Mouse (Mus musculus): ENCODE measurements around the gene Idi2. TPM values are rescaled to one million over a fixed set of nuclear protein-coding genes. Genes with fewer than 3 reads are reported as not detected.
"Not testable (repeated sequence)": the region's sequence is repeated elsewhere in the genome, so short reads cannot be mapped to it uniquely, and the experiment has no call there.

The Idi2 gene
- polyA plus RNA-seq, 1 experiment from 2014 or later = not detected

DNA sequence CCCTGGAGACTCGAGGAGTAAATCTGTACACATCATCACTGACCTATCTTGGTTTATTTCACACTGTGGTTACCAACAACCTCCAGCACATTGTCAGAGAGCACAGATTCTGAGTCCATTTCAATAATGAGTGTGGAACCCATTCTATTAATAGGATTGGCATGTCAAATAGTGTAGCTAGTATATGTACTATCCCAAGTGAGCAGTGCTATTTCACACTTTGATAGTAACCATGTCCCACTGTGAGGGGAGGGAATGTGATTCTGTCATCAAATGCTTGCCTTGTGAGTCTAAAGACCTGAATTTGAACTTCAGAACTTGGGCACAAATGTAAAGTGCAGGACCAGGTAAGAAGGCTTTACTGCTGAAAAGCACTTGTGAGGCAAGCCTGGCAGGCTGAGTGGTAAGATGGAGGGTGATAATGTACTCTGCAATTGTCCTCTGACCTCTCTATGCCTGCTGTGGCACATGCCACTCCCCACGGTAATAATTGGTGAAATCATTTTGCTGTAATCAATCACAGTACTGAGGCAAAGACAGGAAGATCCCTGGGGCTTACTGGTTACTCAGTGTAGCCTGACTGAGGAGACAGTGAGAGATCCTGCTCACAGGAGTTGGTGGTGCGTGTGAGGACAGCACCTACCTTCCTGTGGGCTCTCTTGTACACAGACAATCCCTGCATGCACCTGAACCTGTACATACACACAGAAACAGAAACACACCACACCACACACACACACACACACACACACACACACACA is 8.6 kb downstream of the Idi2 start:
- not testable (repeated sequence) for H3K27ac ChIP-seq; H3K4me2 ChIP-seq (replicated peaks); H3K27me3 ChIP-seq; H3K9ac ChIP-seq; H3K4me3 ChIP-seq; H3K36me3 ChIP-seq; H3K4me1 ChIP-seq; ATAC-seq (ENCODE audit: low FRiP score); H3K9me3 ChIP-seq (replicated peaks)
- WGBS = 61% methylated on average over 3 of the region's 3 CpGs

DNA sequence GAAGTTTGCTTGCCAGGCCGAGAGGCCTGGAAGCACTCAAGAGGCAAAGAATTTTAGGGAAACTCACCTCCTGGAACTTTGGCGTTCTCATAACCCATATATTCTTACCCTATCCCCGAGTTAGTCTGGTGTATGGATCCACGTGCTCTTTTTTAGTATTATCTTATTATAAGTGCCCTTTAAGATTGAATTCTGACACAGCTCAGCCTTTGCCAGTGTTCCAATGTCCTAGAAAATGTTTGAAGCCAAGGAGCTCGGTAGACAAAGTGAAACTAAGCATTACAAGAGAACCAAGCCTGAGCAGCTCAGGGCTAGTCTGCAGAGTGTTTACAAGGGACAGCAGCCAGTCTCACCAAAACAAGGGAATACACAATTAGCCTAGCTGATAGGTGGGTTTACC is 9.6 kb downstream of the Idi2 start:
- not testable (repeated sequence) for H3K4me3 ChIP-seq; H3K4me1 ChIP-seq; H3K9me3 ChIP-seq (replicated peaks); H3K9ac ChIP-seq; H3K27ac ChIP-seq; H3K4me2 ChIP-seq (replicated peaks); H3K36me3 ChIP-seq; H3K27me3 ChIP-seq; ATAC-seq (ENCODE audit: low FRiP score)
- WGBS = 38% methylated on average over 5 of the region's 5 CpGs

- H3K4me3 ChIP-seq = no peak overlapping the region
- H3K4me1 ChIP-seq = no peaks in the 10 kb centered on the region
- peaks cover 26% of the 10 kb centered on the region for H3K36me3 ChIP-seq
- no peak overlapping the region for H3K27ac ChIP-seq
- ATAC-seq (ENCODE audit: low FRiP score) = no peak
- 93% methylated on average over 5 of the region's 5 CpGs for WGBS
- no peaks in the 10 kb centered on the region for H3K9me3 ChIP-seq (replicated peaks)
- H3K9ac ChIP-seq = no peak overlapping the region
- no peak overlapping the region for H3K4me2 ChIP-seq (replicated peaks)
- no peaks in the 10 kb centered on the region for H3K27me3 ChIP-seq
Observed at GRCm38 (mm10) chr13:8965224-8965623, 12.6 kb downstream of the Idi2 start.

- peaks cover 41% of the 10 kb centered on the region for H3K36me3 ChIP-seq
- no peak overlapping the region for H3K27ac ChIP-seq
- H3K4me2 ChIP-seq (replicated peaks) = no peak overlapping the region
- H3K4me1 ChIP-seq = no peaks in the 10 kb centered on the region
- ATAC-seq (ENCODE audit: low FRiP score) = no peak
- no peak overlapping the region for H3K4me3 ChIP-seq
- no peaks in the 10 kb centered on the region for H3K9me3 ChIP-seq (replicated peaks)
- 94% methylated on average over 8 of the region's 8 CpGs for WGBS
- no peak overlapping the region for H3K9ac ChIP-seq
- no peaks in the 10 kb centered on the region for H3K27me3 ChIP-seq
Observed at GRCm38 (mm10) chr13:8967742-8968141, 15.1 kb downstream of the Idi2 start.

GRCm38 (mm10) chr13:8972369-8972768 is 19.7 kb downstream of the Idi2 start:
- Histone ChIP-seq H3K9ac (no peak overlapping the region), H3K9me3 (replicated peaks) (no peaks in the 10 kb centered on the region), H3K4me2 (replicated peaks) (no peak overlapping the region), H3K36me3 (peaks cover 79% of the 10 kb centered on the region), H3K27me3 (no peaks in the 10 kb centered on the region), H3K4me3 (no peak overlapping the region), H3K27ac (no peak overlapping the region), H3K4me1 (no peaks in the 10 kb centered on the region)
- ATAC-seq (ENCODE audit: low FRiP score) = no peak

- ATAC-seq (ENCODE audit: low FRiP score) = no peak
- H3K36me3 ChIP-seq = peaks cover 81% of the 10 kb centered on the region
- no peaks in the 10 kb centered on the region for H3K27me3 ChIP-seq
- no peak overlapping the region for H3K4me3 ChIP-seq
- no peak overlapping the region for H3K9ac ChIP-seq
- H3K4me2 ChIP-seq (replicated peaks) = no peak overlapping the region
- 97% methylated on average over 3 of the region's 3 CpGs for WGBS
- H3K9me3 ChIP-seq (replicated peaks) = no peaks in the 10 kb centered on the region
- no peaks in the 10 kb centered on the region for H3K4me1 ChIP-seq
- no peak overlapping the region for H3K27ac ChIP-seq
Observed at GRCm38 (mm10) chr13:8972972-8973371, 20.3 kb downstream of the Idi2 start.

DNA sequence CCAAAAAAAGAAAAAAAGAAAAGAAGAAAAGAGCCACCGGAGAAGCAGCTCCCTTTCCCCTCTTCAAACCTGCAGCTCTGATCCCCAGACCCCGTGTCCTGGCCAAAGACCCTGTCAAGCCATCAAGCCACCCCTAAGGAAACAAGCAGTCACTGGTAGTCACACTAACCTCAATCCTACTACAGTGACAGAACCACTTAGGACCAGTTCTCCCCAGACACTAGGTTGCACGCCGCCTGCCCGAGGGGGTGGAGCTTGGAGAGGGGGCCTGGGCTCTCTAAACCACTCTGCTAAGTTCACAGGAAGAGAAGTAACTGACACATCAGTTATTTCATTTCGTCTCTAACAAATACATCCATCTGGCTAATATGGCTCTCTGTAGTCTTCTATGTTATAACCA is 39.6 kb downstream of the Idi2 start:
- Histone ChIP-seq H3K27ac (no peak overlapping the region), H3K27me3 (no peaks in the 10 kb centered on the region), H3K4me1 (peaks cover 12% of the 10 kb centered on the region), H3K4me3 (no peak overlapping the region), H3K4me2 (replicated peaks) (no peak overlapping the region), H3K36me3 (peaks cover 41% of the 10 kb centered on the region), H3K9ac (no peak overlapping the region), H3K9me3 (replicated peaks) (no peaks in the 10 kb centered on the region)
- WGBS = 91% methylated on average over 6 of the region's 6 CpGs
- no peak for ATAC-seq (ENCODE audit: low FRiP score)

DNA sequence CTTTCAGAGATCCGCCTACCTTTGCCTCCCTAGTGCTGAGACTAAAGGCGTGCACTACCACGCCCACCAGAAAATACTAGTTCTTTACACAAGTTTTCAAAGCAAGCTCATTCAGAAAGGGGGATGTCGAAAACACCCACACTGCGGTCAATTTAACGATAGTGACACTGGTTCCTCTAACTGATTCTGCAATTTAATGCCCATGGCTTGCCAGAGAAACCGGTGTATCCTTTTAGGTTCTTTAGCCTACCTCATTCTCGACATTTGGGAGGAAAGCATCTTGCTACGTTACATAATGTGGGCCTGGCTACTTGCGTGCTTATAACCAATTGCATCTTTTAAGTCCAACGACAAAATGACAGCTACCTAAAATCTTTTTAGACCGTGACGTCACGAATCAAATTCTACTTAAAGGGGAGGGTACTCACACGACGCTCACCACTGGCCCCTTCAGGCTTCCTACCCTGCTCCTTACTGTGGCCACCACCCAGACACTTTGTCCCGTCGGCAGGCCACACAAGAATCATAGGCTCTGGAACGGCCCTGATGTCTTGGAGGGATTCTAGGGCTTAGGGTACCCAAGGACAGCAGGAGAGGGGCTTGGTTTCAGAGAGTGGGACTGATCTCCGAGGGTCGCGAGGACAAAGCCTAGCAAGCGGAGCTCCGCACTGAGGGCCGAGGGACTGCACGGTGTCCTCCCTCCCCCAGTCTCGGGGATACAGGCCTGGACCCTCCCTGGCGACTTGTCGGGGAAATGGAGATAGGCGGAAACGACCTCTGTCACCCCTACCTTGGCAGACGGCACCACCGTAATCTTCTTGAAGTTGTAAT is 42.7 kb downstream of the Idi2 start:
- Histone ChIP-seq H3K4me3 (peak overlapping the region; percentile 83), H3K4me2 (replicated peaks) (peak overlapping the region; percentile 81), H3K27me3 (no peaks in the 10 kb centered on the region), H3K27ac (peak overlapping the region; percentile 45; the same call in 1 of the 2 replicates), H3K9ac (peak overlapping the region; percentile 77), H3K36me3 (peaks cover 13% of the 10 kb centered on the region), H3K4me1 (peaks cover 12% of the 10 kb centered on the region), H3K9me3 (replicated peaks) (no peaks in the 10 kb centered on the region)
- 4% methylated on average over 33 of the region's 33 CpGs for WGBS
- peak; percentile 83 for ATAC-seq (ENCODE audit: low FRiP score)

DNA sequence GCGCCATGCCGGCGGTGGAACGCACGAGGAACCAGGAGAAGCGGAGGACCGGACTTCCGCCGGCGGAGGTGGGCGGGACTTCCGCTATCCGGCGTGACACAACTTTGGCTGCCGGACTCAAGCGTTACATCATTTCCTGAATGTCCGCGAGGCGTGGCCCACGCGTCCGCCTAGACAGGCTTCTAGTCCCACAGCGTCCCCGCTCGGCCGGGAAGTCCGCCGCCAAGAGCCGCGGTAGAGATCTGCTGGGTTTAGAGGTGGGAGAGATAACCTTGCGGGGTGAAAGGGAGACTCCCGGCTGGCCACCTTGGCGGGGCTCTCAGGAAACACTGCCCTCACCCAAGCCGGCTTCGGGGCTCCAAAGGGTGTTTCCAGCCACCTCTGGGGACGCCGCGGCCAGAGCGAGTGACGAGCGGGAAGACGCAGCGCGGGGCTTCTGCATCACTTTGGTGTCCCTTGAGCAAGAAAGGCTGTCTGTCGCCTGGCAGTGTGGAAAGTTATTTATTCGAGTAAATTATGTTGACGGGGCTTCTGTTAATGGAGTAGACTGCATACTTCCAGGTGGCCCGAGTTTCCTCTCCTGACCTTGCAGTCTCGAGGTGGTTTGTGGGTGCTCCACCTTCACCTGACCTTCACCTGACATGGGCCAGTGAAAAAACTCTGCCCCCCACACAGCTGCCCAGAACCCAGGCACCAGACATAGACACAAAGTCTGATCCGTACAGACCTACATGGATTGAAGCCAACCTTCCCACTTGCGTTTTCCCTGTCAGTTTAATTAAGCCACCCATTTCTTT is 43.5 kb downstream of the Idi2 start, which contains the start of gene Gtpbp4:
Gene Gtpbp4 (minus strand): TSS at position 94 of the 797 bp plus-strand sequence.
- Histone ChIP-seq H3K4me3 (peak within 1 kb of the TSS; percentile 83), H3K4me1 (peaks cover 12% of the 10 kb centered on the region), H3K36me3 (peaks cover 6% of the 10 kb centered on the region; the same call in 1 of the 2 replicates), H3K27ac (peak within 1 kb of the TSS; percentile 57), H3K4me2 (replicated peaks) (peak within 1 kb of the TSS; percentile 81), H3K27me3 (no peaks in the 10 kb centered on the region), H3K9me3 (replicated peaks) (no peaks in the 10 kb centered on the region), H3K9ac (peak within 1 kb of the TSS; percentile 77)
- ATAC-seq (ENCODE audit: low FRiP score) = peak; percentile 98
- 1% methylated on average over 51 of the region's 51 CpGs for WGBS

DNA sequence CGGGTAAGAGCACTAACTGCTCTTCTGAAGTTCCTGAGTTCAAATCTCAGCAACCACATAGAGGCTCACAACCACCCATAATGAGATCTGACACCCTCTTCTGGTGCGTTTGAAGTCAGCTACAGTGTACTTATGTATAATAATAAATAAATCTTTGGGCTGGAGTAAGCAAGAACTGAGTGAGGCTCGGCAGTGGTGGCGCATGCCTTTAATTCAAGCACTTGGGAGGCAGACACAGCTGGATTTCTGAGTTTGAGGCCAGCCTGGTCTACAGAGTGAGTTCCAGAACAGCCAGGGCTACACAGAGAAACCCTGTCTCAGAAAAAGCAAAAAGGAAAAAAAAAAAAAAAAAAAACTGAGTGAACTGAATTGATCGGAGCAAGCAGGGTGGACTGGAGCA is 44.6 kb downstream of the Idi2 start:
- not testable (repeated sequence) for H3K27ac ChIP-seq; H3K9me3 ChIP-seq (replicated peaks); H3K4me3 ChIP-seq; H3K27me3 ChIP-seq; H3K9ac ChIP-seq; ATAC-seq (ENCODE audit: low FRiP score); H3K36me3 ChIP-seq; H3K4me2 ChIP-seq (replicated peaks)
- peaks cover 12% of the 10 kb centered on the region for H3K4me1 ChIP-seq
- 81% methylated on average over 5 of the region's 5 CpGs for WGBS

DNA sequence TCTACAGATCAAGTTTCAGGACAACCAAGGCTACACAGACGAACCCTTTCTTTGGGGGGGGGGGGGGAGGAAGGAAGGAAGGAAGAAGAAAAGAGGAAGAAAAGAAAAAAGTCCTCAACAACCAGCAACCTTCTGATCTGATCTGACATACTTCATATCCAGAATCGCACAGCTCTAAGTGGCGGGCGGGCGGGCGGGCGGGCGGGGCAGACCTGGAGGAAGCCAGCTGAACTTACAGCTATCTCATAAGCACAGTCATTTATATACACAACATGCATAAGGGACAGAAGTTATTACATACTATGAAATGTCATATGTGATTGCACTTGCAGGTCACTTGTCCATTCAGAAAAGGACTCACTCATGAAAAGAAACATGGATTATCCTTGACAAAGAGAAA is 46.8 kb downstream of the Idi2 start:
- ATAC-seq (ENCODE audit: low FRiP score) = no peak
- Histone ChIP-seq H3K4me1 (peaks cover 10% of the 10 kb centered on the region), H3K27ac (no peak overlapping the region), H3K9me3 (replicated peaks) (no peaks in the 10 kb centered on the region), H3K36me3 (no peaks in the 10 kb centered on the region), H3K4me2 (replicated peaks) (no peak overlapping the region), H3K4me3 (no peak overlapping the region), H3K9ac (no peak overlapping the region), H3K27me3 (no peaks in the 10 kb centered on the region)
- WGBS = 88% methylated on average over 8 of the region's 8 CpGs

DNA sequence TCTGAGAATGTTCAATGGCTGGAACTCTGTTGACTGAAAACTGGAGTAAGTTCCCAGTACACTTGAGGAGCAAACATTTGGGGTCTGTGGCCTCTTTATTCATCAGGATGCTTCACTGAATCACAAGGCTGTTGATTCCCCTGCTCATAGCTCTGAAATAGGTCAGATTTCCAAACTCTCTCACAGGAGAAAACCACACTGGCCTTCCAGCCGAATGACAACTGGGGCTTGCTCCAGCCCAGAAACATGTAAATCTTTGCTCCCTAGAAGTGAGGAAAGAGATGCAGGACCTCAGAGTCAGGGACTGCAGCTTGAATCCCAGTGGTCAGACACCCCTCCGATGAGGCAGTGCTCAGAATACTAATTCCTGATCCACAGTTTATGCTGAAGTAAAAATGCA is 50.6 kb downstream of the Idi2 start:
- WGBS = 73% methylated on average over 2 of the region's 2 CpGs
- Histone ChIP-seq H3K4me2 (replicated peaks) (no peak overlapping the region), H3K4me1 (no peaks in the 10 kb centered on the region), H3K9me3 (replicated peaks) (no peaks in the 10 kb centered on the region), H3K27me3 (no peaks in the 10 kb centered on the region), H3K9ac (no peak overlapping the region), H3K4me3 (no peak overlapping the region), H3K27ac (no peak overlapping the region), H3K36me3 (no peaks in the 10 kb centered on the region)
- ATAC-seq (ENCODE audit: low FRiP score) = no peak

Data from hindbrain, embryonic 12.5 days (tissue).